Mouse (Mus musculus): ENCODE data around the gene B630019K06Rik. TPM values are rescaled to one million over a fixed set of nuclear protein-coding genes. Genes with fewer than 3 reads are reported as not detected.
A peak's percentile ranks its signal among the peaks of the same experiment; 100 is the strongest.

B630019K06Rik gene
- polyA plus RNA-seq, 1 experiment: 22.3 TPM

DNA sequence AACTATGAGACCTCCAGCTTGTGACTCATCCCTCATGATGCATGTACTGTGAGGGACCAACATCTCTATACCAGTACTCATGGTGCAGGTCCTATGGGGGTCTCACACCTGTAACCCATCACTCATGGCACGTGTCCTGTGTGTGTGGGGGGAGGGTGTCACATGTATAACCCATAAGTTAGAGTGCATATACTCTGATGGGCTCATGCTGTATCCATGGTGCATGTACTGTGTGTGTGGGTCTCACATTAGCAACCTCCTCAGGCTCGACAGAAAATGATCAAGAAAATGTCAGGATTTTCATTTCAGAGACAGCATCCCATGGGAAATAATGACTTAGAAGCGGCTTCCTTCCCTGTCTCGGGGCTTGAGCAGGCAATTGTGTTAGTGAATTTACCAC lies 28.9 kb downstream of the B630019K06Rik start:
- TF ChIP-seq CTCF (IDR thresholded peaks at IDR 0.05; ENCODE audit: extremely low read depth, insufficient read depth, low read length) (no peak), POLR2A (IDR thresholded peaks at IDR 0.05; ENCODE audit: extremely low read depth, insufficient read depth, low read length) (no peak)
- no peaks in the 10 kb centered on the region for H3K4me1 ChIP-seq (ENCODE audit: control insufficient read depth, insufficient read depth, low read length)
- H3K4me3 ChIP-seq (ENCODE audit: insufficient read depth, low read length): no peak overlapping the region
- no peak overlapping the region for H3K27ac ChIP-seq (ENCODE audit: insufficient read depth, low read length)

DNA sequence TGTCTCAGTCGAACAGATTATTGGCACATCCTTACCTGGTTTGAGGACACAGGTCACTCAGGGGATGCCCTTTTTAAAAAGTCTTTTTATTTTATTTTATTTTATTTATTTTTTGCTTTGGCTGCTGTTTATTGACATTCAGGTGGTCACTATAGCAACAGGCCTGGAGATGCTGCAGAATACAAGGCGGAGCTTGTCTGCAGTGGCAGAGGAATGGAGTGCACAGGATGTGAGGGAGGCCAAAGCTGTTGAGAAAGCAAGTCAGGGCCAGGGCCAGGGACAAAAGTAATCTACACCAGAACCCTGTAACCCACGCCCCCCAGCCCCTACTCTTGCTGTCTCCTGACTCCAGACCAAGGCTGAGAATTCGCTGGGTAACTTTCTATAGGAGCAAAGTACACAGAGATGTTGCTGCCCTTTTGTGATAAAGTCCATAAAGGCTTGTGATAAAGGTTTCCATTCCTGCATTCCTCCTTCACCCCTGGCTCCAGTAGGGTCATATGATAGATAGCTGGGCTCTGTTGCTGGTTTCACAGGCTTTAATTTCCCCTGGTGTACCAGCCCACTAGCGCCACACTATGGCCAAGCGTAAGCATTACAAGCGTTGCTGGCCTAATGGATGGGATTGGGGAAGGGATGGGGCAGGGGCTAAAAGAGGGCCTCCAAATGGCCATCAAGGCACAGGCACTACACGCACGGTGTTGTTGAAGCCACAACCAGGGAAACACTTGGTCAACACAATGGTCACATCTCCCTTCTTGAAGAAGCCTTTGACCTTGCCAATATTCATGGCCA lies 29.8 kb downstream of the B630019K06Rik start:
- H3K4me3 ChIP-seq (ENCODE audit: insufficient read depth, low read length): no peak overlapping the region
- H3K4me1 ChIP-seq (ENCODE audit: control insufficient read depth, insufficient read depth, low read length): no peaks in the 10 kb centered on the region
- TF ChIP-seq CTCF (IDR thresholded peaks at IDR 0.05; ENCODE audit: extremely low read depth, insufficient read depth, low read length): 0 out of 2 replicates have a peak, but pooled peaks have one; percentile 20
- TF ChIP-seq POLR2A (IDR thresholded peaks at IDR 0.05; ENCODE audit: extremely low read depth, insufficient read depth, low read length): no peak
- H3K27ac ChIP-seq (ENCODE audit: insufficient read depth, low read length): no peak overlapping the region

DNA sequence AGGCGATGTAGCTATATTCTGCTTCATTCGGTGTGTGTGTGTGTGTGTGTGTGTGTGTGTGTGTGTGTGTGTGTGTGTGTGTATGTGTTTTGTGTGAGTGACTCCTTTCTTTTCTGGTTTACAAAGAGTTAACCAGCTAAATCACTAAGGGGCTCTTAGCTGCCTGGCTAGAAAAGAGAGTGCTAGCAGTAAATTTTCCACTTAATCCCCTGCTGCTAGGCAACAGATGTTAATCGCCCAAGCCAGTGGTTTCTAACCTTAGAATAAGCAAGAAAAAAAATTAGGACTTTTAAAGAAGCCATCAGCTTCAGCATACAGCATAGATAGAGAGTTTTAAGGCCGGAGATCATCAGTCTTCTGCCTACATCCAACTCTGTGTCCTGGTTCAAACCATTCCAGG lies 35.1 kb downstream of the B630019K06Rik start:
- H3K4me1 ChIP-seq (ENCODE audit: control insufficient read depth, insufficient read depth, low read length): no peaks in the 10 kb centered on the region
- TF ChIP-seq POLR2A (IDR thresholded peaks at IDR 0.05; ENCODE audit: extremely low read depth, insufficient read depth, low read length) (no peak), CTCF (IDR thresholded peaks at IDR 0.05; ENCODE audit: extremely low read depth, insufficient read depth, low read length) (no peak)
- H3K27ac ChIP-seq (ENCODE audit: insufficient read depth, low read length): no peak overlapping the region
- no peak overlapping the region for H3K4me3 ChIP-seq (ENCODE audit: insufficient read depth, low read length)

GRCm38 (mm10) chrX:8944041-8944440 lies 51.9 kb downstream of the B630019K06Rik start:
- H3K27ac ChIP-seq (ENCODE audit: insufficient read depth, low read length): no peak overlapping the region
- no peaks in the 10 kb centered on the region for H3K4me1 ChIP-seq (ENCODE audit: control insufficient read depth, insufficient read depth, low read length)
- H3K4me3 ChIP-seq (ENCODE audit: insufficient read depth, low read length): no peak overlapping the region
- no peak for TF ChIP-seq POLR2A (IDR thresholded peaks at IDR 0.05; ENCODE audit: extremely low read depth, insufficient read depth, low read length)
- TF ChIP-seq CTCF (IDR thresholded peaks at IDR 0.05; ENCODE audit: extremely low read depth, insufficient read depth, low read length): no peak

Other genes with a start within 250 kb of the B630019K06Rik start
- gene Ssxb8, start 201.5 kb upstream of the B630019K06Rik start, polyA plus RNA-seq (2012; rRNA removed): not detected in 2 replicates
- not detected in 2 replicates for gene Ssx9, start 143.9 kb upstream of the B630019K06Rik start, polyA plus RNA-seq (2012; rRNA removed)
- gene Ssxb5, start 88.7 kb upstream of the B630019K06Rik start, polyA plus RNA-seq (2012; rRNA removed): not detected in 2 replicates
- not detected in 2 replicates for gene Gm6592, start 48.4 kb upstream of the B630019K06Rik start, polyA plus RNA-seq (2012; rRNA removed)
- 0.46 and 0.55 TPM in 2 replicates for gene Gm5751, start 18.1 kb upstream of the B630019K06Rik start, polyA plus RNA-seq (2012; rRNA removed)
- gene Fthl17b, start 70.6 kb downstream of the B630019K06Rik start, polyA plus RNA-seq (2012; rRNA removed): not detected in 2 replicates
- gene Fthl17c, start 84.2 kb downstream of the B630019K06Rik start, polyA plus RNA-seq (2012; rRNA removed): not detected in 2 replicates
- gene Fthl17d, start 94.4 kb downstream of the B630019K06Rik start, polyA plus RNA-seq (2012; rRNA removed): not detected in 2 replicates
- gene Fthl17e, start 141.1 kb downstream of the B630019K06Rik start, polyA plus RNA-seq (2012; rRNA removed): not detected in 2 replicates
- gene Fthl17f, start 170.6 kb downstream of the B630019K06Rik start, polyA plus RNA-seq (2012; rRNA removed): not detected in 2 replicates
- not detected in 2 replicates for gene 4930402K13Rik, start 212.2 kb downstream of the B630019K06Rik start, polyA plus RNA-seq (2012; rRNA removed)

All from cortical plate, adult 2 months (tissue).